Mouse (Mus musculus): Measurements from ENCODE around the gene Arhgap6. TPM values are rescaled to one million over a fixed set of nuclear protein-coding genes. Genes with fewer than 3 reads are reported as not detected.

Arhgap6 gene
- polyA plus RNA-seq, 1 experiment = 1.2 TPM

GRCm38 (mm10) chrX:168920942-168921341 lies 126.0 kb downstream of the Arhgap6 start:
- Histone ChIP-seq H3K4me3 (ENCODE audit: low read depth, low read length) (no peak overlapping the region), H3K36me3 (ENCODE audit: control insufficient read depth, insufficient read depth, low read length) (no peaks in the 10 kb centered on the region), H3K27me3 (ENCODE audit: control insufficient read depth, insufficient read depth, low read length) (no peaks in the 10 kb centered on the region), H3K27ac (ENCODE audit: insufficient read depth, low read depth, low read length) (no peak overlapping the region), H3K4me1 (ENCODE audit: control insufficient read depth, insufficient read depth, insufficient read length, low read length) (no peaks in the 10 kb centered on the region)
- 69% methylated on average over 2 of the region's 2 CpGs for WGBS
- TF ChIP-seq CTCF (IDR thresholded peaks at IDR 0.05; ENCODE audit: extremely low read depth, insufficient read length, insufficient replicate concordance, low read depth, low read length) (no peak), POLR2A (IDR thresholded peaks at IDR 0.05; ENCODE audit: low read depth, low read length) (no peak)

GRCm38 (mm10) chrX:168932420-168932819 lies 137.5 kb downstream of the Arhgap6 start:
- WGBS = 82% methylated on average over 1 of the region's 1 CpGs
- Histone ChIP-seq H3K4me3 (ENCODE audit: low read depth, low read length) (no peak overlapping the region), H3K27me3 (ENCODE audit: control insufficient read depth, insufficient read depth, low read length) (no peaks in the 10 kb centered on the region), H3K27ac (ENCODE audit: insufficient read depth, low read depth, low read length) (no peak overlapping the region), H3K36me3 (ENCODE audit: control insufficient read depth, insufficient read depth, low read length) (no peaks in the 10 kb centered on the region), H3K4me1 (ENCODE audit: control insufficient read depth, insufficient read depth, insufficient read length, low read length) (no peaks in the 10 kb centered on the region)
- TF ChIP-seq POLR2A (IDR thresholded peaks at IDR 0.05; ENCODE audit: low read depth, low read length) (no peak), CTCF (IDR thresholded peaks at IDR 0.05; ENCODE audit: extremely low read depth, insufficient read length, insufficient replicate concordance, low read depth, low read length) (no peak)

- no peaks in the 10 kb centered on the region for H3K27me3 ChIP-seq (ENCODE audit: control insufficient read depth, insufficient read depth, low read length)
- H3K36me3 ChIP-seq (ENCODE audit: control insufficient read depth, insufficient read depth, low read length) = no peaks in the 10 kb centered on the region
- 7% methylated on average over 3 of the region's 3 CpGs for WGBS
- no peak overlapping the region for H3K4me3 ChIP-seq (ENCODE audit: low read depth, low read length)
- no peak overlapping the region for H3K27ac ChIP-seq (ENCODE audit: insufficient read depth, low read depth, low read length)
- TF ChIP-seq POLR2A (IDR thresholded peaks at IDR 0.05; ENCODE audit: low read depth, low read length) (no peak), CTCF (IDR thresholded peaks at IDR 0.05; ENCODE audit: extremely low read depth, insufficient read length, insufficient replicate concordance, low read depth, low read length) (no peak)
- no peaks in the 10 kb centered on the region for H3K4me1 ChIP-seq (ENCODE audit: control insufficient read depth, insufficient read depth, insufficient read length, low read length)
Measured at GRCm38 (mm10) chrX:168935447-168935846, 140.5 kb downstream of the Arhgap6 start.

- Histone ChIP-seq H3K36me3 (ENCODE audit: control insufficient read depth, insufficient read depth, low read length) (no peaks in the 10 kb centered on the region), H3K27ac (ENCODE audit: insufficient read depth, low read depth, low read length) (no peak overlapping the region), H3K27me3 (ENCODE audit: control insufficient read depth, insufficient read depth, low read length) (no peaks in the 10 kb centered on the region), H3K4me1 (ENCODE audit: control insufficient read depth, insufficient read depth, insufficient read length, low read length) (no peaks in the 10 kb centered on the region), H3K4me3 (ENCODE audit: low read depth, low read length) (no peak overlapping the region)
- TF ChIP-seq POLR2A (IDR thresholded peaks at IDR 0.05; ENCODE audit: low read depth, low read length) (no peak), CTCF (IDR thresholded peaks at IDR 0.05; ENCODE audit: extremely low read depth, insufficient read length, insufficient replicate concordance, low read depth, low read length) (no peak)
- 18% methylated on average over 4 of the region's 4 CpGs for WGBS
Measured at GRCm38 (mm10) chrX:168937941-168938340, 143.0 kb downstream of the Arhgap6 start.

GRCm38 (mm10) chrX:168941684-168942083 lies 146.8 kb downstream of the Arhgap6 start:
- WGBS = 62% methylated on average over 5 of the region's 5 CpGs
- H3K27me3 ChIP-seq (ENCODE audit: control insufficient read depth, insufficient read depth, low read length) = no peaks in the 10 kb centered on the region
- H3K27ac ChIP-seq (ENCODE audit: insufficient read depth, low read depth, low read length) = no peak overlapping the region
- TF ChIP-seq CTCF (IDR thresholded peaks at IDR 0.05; ENCODE audit: extremely low read depth, insufficient read length, insufficient replicate concordance, low read depth, low read length) = no peak
- TF ChIP-seq POLR2A (IDR thresholded peaks at IDR 0.05; ENCODE audit: low read depth, low read length) = no peak
- no peaks in the 10 kb centered on the region for H3K4me1 ChIP-seq (ENCODE audit: control insufficient read depth, insufficient read depth, insufficient read length, low read length)
- no peaks in the 10 kb centered on the region for H3K36me3 ChIP-seq (ENCODE audit: control insufficient read depth, insufficient read depth, low read length)
- H3K4me3 ChIP-seq (ENCODE audit: low read depth, low read length) = no peak overlapping the region

DNA sequence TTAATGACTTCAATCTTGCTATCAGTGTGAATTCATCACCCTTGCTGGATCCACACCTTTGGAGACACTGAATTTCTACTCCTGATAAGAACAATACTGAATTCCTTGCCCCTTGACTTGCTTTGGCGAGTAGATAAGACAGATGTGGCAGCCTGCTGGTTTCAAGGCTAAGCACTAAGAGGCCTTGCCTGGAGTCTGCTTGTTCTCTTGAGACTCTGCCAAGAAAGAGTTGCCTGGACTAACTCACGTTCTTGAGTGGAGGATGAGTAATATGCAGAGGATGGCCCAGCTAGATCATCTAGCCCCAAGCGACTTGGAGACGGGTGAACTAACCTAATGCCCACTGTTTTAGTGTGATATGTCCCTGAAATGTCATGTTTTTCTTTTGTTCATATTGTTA lies 148.3 kb downstream of the Arhgap6 start:
- no peaks in the 10 kb centered on the region for H3K36me3 ChIP-seq (ENCODE audit: control insufficient read depth, insufficient read depth, low read length)
- no peaks in the 10 kb centered on the region for H3K4me1 ChIP-seq (ENCODE audit: control insufficient read depth, insufficient read depth, insufficient read length, low read length)
- no peak overlapping the region for H3K4me3 ChIP-seq (ENCODE audit: low read depth, low read length)
- H3K27ac ChIP-seq (ENCODE audit: insufficient read depth, low read depth, low read length) = no peak overlapping the region
- TF ChIP-seq CTCF (IDR thresholded peaks at IDR 0.05; ENCODE audit: extremely low read depth, insufficient read length, insufficient replicate concordance, low read depth, low read length) = no peak
- TF ChIP-seq POLR2A (IDR thresholded peaks at IDR 0.05; ENCODE audit: low read depth, low read length) = no peak
- WGBS = 62% methylated on average over 4 of the region's 4 CpGs
- H3K27me3 ChIP-seq (ENCODE audit: control insufficient read depth, insufficient read depth, low read length) = no peaks in the 10 kb centered on the region

- 73% methylated on average over 1 of the region's 1 CpGs for WGBS
Measured at GRCm38 (mm10) chrX:168975444-168975843, 180.5 kb downstream of the Arhgap6 start.

GRCm38 (mm10) chrX:168977776-168978175 lies 182.9 kb downstream of the Arhgap6 start:
- Histone ChIP-seq H3K36me3 (ENCODE audit: control insufficient read depth, insufficient read depth, low read length) (no peaks in the 10 kb centered on the region), H3K27ac (ENCODE audit: insufficient read depth, low read depth, low read length) (no peak overlapping the region), H3K4me1 (ENCODE audit: control insufficient read depth, insufficient read depth, insufficient read length, low read length) (no peaks in the 10 kb centered on the region), H3K27me3 (ENCODE audit: control insufficient read depth, insufficient read depth, low read length) (no peaks in the 10 kb centered on the region), H3K4me3 (ENCODE audit: low read depth, low read length) (no peak overlapping the region)
- 53% methylated on average over 3 of the region's 3 CpGs for WGBS
- TF ChIP-seq POLR2A (IDR thresholded peaks at IDR 0.05; ENCODE audit: low read depth, low read length) (no peak), CTCF (IDR thresholded peaks at IDR 0.05; ENCODE audit: extremely low read depth, insufficient read length, insufficient replicate concordance, low read depth, low read length) (no peak)

More at GRCm38 (mm10) chrX:168975444-168975843, 180.5 kb downstream of the Arhgap6 start:
- Histone ChIP-seq H3K36me3 (ENCODE audit: control insufficient read depth, insufficient read depth, low read length) (no peaks in the 10 kb centered on the region), H3K4me3 (ENCODE audit: low read depth, low read length) (no peak overlapping the region), H3K27ac (ENCODE audit: insufficient read depth, low read depth, low read length) (no peak overlapping the region), H3K27me3 (ENCODE audit: control insufficient read depth, insufficient read depth, low read length) (no peaks in the 10 kb centered on the region), H3K4me1 (ENCODE audit: control insufficient read depth, insufficient read depth, insufficient read length, low read length) (no peaks in the 10 kb centered on the region)
- TF ChIP-seq CTCF (IDR thresholded peaks at IDR 0.05; ENCODE audit: extremely low read depth, insufficient read length, insufficient replicate concordance, low read depth, low read length) (no peak), POLR2A (IDR thresholded peaks at IDR 0.05; ENCODE audit: low read depth, low read length) (no peak)

Measured in small intestine, adult 2 months (tissue).